Mouse (Mus musculus) ES-CJ7 (cell line): Measurements from ENCODE around the gene Hist1h2ap.
A peak's percentile ranks its signal among the peaks of the same experiment; 100 is the strongest.
"Not testable (repeated sequence)": the region's sequence is repeated elsewhere in the genome, so short reads cannot be mapped to it uniquely, and the experiment has no call there.

Source experiments
- DNase-seq: peaks from one replicate; pipeline ENCODE4 v3.0.0; 2011; ENCODE audit warnings: low read depth, low spot score

The Hist1h2ap gene

GRCm38 (mm10) chr13:21810073-21810472 is 23.2 kb downstream of the Hist1h2ap start, which contains the start of the genes Hist1h2bq and Hist1h2ao:
Hist1h2bq (minus strand) TSS chr13:21810197.
Hist1h2ao (plus strand) TSS chr13:21810465.
- not testable (repeated sequence) for DNase-seq

GRCm38 (mm10) chr13:21803058-21803457 is 30.2 kb downstream of the Hist1h2ap start:
- not testable (repeated sequence) for DNase-seq

GRCm38 (mm10) chr13:21797163-21797562 is 36.1 kb downstream of the Hist1h2ap start:
- DNase-seq: not testable (repeated sequence)

- DNase-seq: peak; percentile 73
Observed at GRCm38 (mm10) chr13:21795584-21795983, 37.7 kb downstream of the Hist1h2ap start.

GRCm38 (mm10) chr13:21790601-21791283 is 42.6 kb downstream of the Hist1h2ap start:
- DNase-seq: peak; percentile 85

- no peak for DNase-seq
Observed at GRCm38 (mm10) chr13:21789925-21790324, 43.4 kb downstream of the Hist1h2ap start.

- DNase-seq: peak; percentile 60
Observed at GRCm38 (mm10) chr13:21787760-21788593, 45.3 kb downstream of the Hist1h2ap start.

GRCm38 (mm10) chr13:21786899-21787629 is 46.2 kb downstream of the Hist1h2ap start, which contains the start of the genes Hist1h2an and Hist1h2bp:
Hist1h2an (minus strand) TSS chr13:21787218.
Hist1h2bp (plus strand) TSS chr13:21787461.
- DNase-seq: peak; percentile 98

- peak; percentile 68 for DNase-seq
Observed at GRCm38 (mm10) chr13:21786189-21786898, 47.0 kb downstream of the Hist1h2ap start.

GRCm38 (mm10) chr13:21784311-21784710 is 49.0 kb downstream of the Hist1h2ap start:
- DNase-seq: no peak

- peak; percentile 87 for DNase-seq
Observed at GRCm38 (mm10) chr13:21783734-21784161, 49.6 kb downstream of the Hist1h2ap start.

- DNase-seq: peak; percentile 94
Observed at GRCm38 (mm10) chr13:21783255-21783617, 50.1 kb downstream of the Hist1h2ap start, which contains the start of gene Hist1h3i. Hist1h3i (minus strand) TSS chr13:21783370.
